Comparison of ENCODE assay signal across 8 mouse cellular contexts in genomic region chr12:105476453-105476852, GRCm38 (mm10). TPM values are rescaled to one million over a fixed set of nuclear protein-coding genes. Genes with fewer than 3 reads are reported as not detected.
DNase-seq lines count a peak whose midpoint lies in the region.

No protein-coding gene starts in this region.

- intact Hi-C loops in heart, postnatal 14 days (cut with DNase I), result no loop called here

- DNase-seq in gastrocnemius, adult 18-20 months (ENCODE audit: low spot score), result peak; percentile 36
- DNase-seq in gastrocnemius, postnatal 25 days, result no peak
- DNase-seq in adrenal gland, postnatal 10 days, result peak; percentile 77
- peak; percentile 67 for DNase-seq in embryo, embryonic 11 days
- DNase-seq in heart, postnatal 14 days, result peak; percentile 45 to 70
- DNase-seq in layer of hippocampus, postnatal 10 days (ENCODE audit: low spot score in 2 of 2), result peak; percentile 82 to 83
- DNase-seq in lung, postnatal 36 days, result peak; percentile 73
- DNase-seq in right cerebral cortex, postnatal 10 days (ENCODE audit: low spot score in 2 of 2), result peak; percentile 79

RNA-seq across cellular contexts. Expression of gene D430019H16Rik, which starts 22.8 kb away (rescaled TPM):
- under 1 TPM; 0.09 to 0.11 TPM for total RNA-seq in gastrocnemius, adult 18-20 months (2021)
- total RNA-seq in gastrocnemius, postnatal 25 days (2021), result under 1 TPM; 0.43 to 0.46 TPM
- total RNA-seq in adrenal gland, postnatal 10 days (2021), result 1 to 10 TPM; 6.0 to 8.0 TPM
- under 1 TPM; 0.44 to 0.55 TPM for total RNA-seq in heart, postnatal 14 days (2021)
- 100 to 1,000 TPM; 158 to 166 TPM for total RNA-seq in layer of hippocampus, postnatal 10 days (2021)

Comparison
In these comparisons a context has a peak if more than half of its experiments do, and no peak if none do; other contexts are left out.
1. RNA of gene D430019H16Rik, which starts 22.8 kb away (total RNA-seq): 158 to 166 TPM in layer of hippocampus, postnatal 10 days; 6.0 to 8.0 TPM in adrenal gland, postnatal 10 days, 0.44 to 0.55 TPM in heart, postnatal 14 days, 0.43 to 0.46 TPM in gastrocnemius, postnatal 25 days and 0.09 to 0.11 TPM in gastrocnemius, adult 18-20 months; every median in the first group is over 10 times any median in the second.